Comparison of ENCODE assay signal across 9 mouse cellular contexts in genomic region chr16:18288166-18288565, GRCm38 (mm10). TPM values are rescaled to one million over a fixed set of nuclear protein-coding genes. Genes with fewer than 3 reads are reported as not detected.
A peak's percentile ranks its signal among the peaks of the same experiment; 100 is the strongest.
DNase-seq lines count a peak whose midpoint lies in the region; ATAC-seq and TF ChIP-seq lines count a peak whose summit lies in the region.
"Had no signal": no experiment of that assay in that cellular context is flagged by ENCODE, and none has a peak within 500 bp of the region (broad histone marks: within the 10 kb centered on the region; RNA-seq: fewer than 3 reads in every experiment).

No protein-coding gene starts in this region.

- H3K4me2 ChIP-seq in lung, embryonic 14.5 days = peak overlapping the region; percentile 88
- H3K4me2 ChIP-seq in forebrain, embryonic 13.5 days = peak overlapping the region; percentile 91
- H3K4me2 ChIP-seq in limb, embryonic 12.5 days = peak overlapping the region; percentile 97
- H3K4me2 ChIP-seq in neural tube, embryonic 15.5 days = peak overlapping the region; percentile 92

- H3K9ac ChIP-seq in lung, embryonic 14.5 days = peak overlapping the region; percentile 96
- H3K9ac ChIP-seq in forebrain, embryonic 13.5 days = peak overlapping the region; percentile 97
- H3K9ac ChIP-seq in limb, embryonic 12.5 days (replicated peaks) = peak overlapping the region; percentile 97
- H3K9ac ChIP-seq in neural tube, embryonic 15.5 days (replicated peaks) = peak overlapping the region; percentile 97

- TF ChIP-seq CTCF in lung, embryonic 14.5 days (IDR thresholded peaks at IDR 0.05; ENCODE audit: low read depth) = no peak
- no peak for TF ChIP-seq CTCF in bone marrow, adult 2 months (IDR thresholded peaks at IDR 0.05; ENCODE audit: control insufficient read depth, insufficient read depth, low read length)

- DNase-seq in lung, embryonic 14.5 days = peak; percentile 56
- DNase-seq in lung, postnatal 14 days = no peak
- DNase-seq in layer of hippocampus, adult 8-10 months (ENCODE audit: low spot score in 2 of 2) = no peak
- DNase-seq in testis, postnatal 14 days (ENCODE audit: low spot score) = no peak

- peak overlapping the region; percentile 95 for H3K4me3 ChIP-seq in lung, embryonic 14.5 days (ENCODE audit: low read depth, low read length)
- peak overlapping the region; percentile 98 for H3K4me3 ChIP-seq in bone marrow, adult 2 months (replicated peaks; ENCODE audit: control insufficient read depth, low read depth, low read length)
- H3K4me3 ChIP-seq in forebrain, embryonic 13.5 days = peak overlapping the region; percentile 94
- peak overlapping the region; percentile 94 for H3K4me3 ChIP-seq in limb, embryonic 12.5 days (replicated peaks)
- peak overlapping the region; percentile 99 for H3K4me3 ChIP-seq in neural tube, embryonic 15.5 days (replicated peaks)

- H3K36me3 ChIP-seq in lung, embryonic 14.5 days (ENCODE audit: insufficient read depth) = peaks cover 38% of the 10 kb centered on the region
- H3K36me3 ChIP-seq in forebrain, embryonic 13.5 days (ENCODE audit: poor library complexity, severe bottlenecking) = peaks cover 34% of the 10 kb centered on the region
- H3K36me3 ChIP-seq in limb, embryonic 12.5 days = peaks cover 43% of the 10 kb centered on the region
- peaks cover 19% of the 10 kb centered on the region for H3K36me3 ChIP-seq in neural tube, embryonic 15.5 days

- no peak for TF ChIP-seq POLR2A in bone marrow, adult 2 months (IDR thresholded peaks at IDR 0.05; ENCODE audit: borderline replicate concordance, control insufficient read depth, low read depth, low read length)

- H3K27ac ChIP-seq in lung, embryonic 14.5 days (ENCODE audit: low read depth) = peak overlapping the region; percentile 94; the same call in 1 of the 2 replicates
- no peak overlapping the region; the same call in 1 of the 2 replicates for H3K27ac ChIP-seq in bone marrow, adult 2 months (ENCODE audit: control insufficient read depth, insufficient read depth, low read depth, low read length, poor library complexity)
- H3K27ac ChIP-seq in forebrain, embryonic 13.5 days = 0 out of 2 replicates have a peak overlapping the region, but pooled peaks have one; percentile 75
- H3K27ac ChIP-seq in limb, embryonic 12.5 days = peak overlapping the region; percentile 91
- H3K27ac ChIP-seq in neural tube, embryonic 15.5 days (replicated peaks) = peak overlapping the region; percentile 88

- H3K9me3 ChIP-seq in lung, embryonic 14.5 days (ENCODE audit: low read depth, low read length) = no peaks in the 10 kb centered on the region
- H3K9me3 ChIP-seq in forebrain, embryonic 13.5 days (replicated peaks) = no peaks in the 10 kb centered on the region
- no peaks in the 10 kb centered on the region for H3K9me3 ChIP-seq in limb, embryonic 12.5 days
- H3K9me3 ChIP-seq in neural tube, embryonic 15.5 days (replicated peaks) = no peaks in the 10 kb centered on the region

- H3K4me1 ChIP-seq in lung, embryonic 14.5 days (ENCODE audit: insufficient read depth) = peaks cover 12% of the 10 kb centered on the region
- H3K4me1 ChIP-seq in bone marrow, adult 2 months (ENCODE audit: control insufficient read depth, insufficient read depth, low read length) = peaks cover 2% of the 10 kb centered on the region
- peaks cover 31% of the 10 kb centered on the region for H3K4me1 ChIP-seq in forebrain, embryonic 13.5 days
- peaks cover 28% of the 10 kb centered on the region for H3K4me1 ChIP-seq in limb, embryonic 12.5 days (replicated peaks)
- peaks cover 33% of the 10 kb centered on the region for H3K4me1 ChIP-seq in neural tube, embryonic 15.5 days

- no peak for ATAC-seq in lung, embryonic 14.5 days (ENCODE audit: insufficient read depth)
- no peak for ATAC-seq in forebrain, embryonic 13.5 days
- ATAC-seq in limb, embryonic 12.5 days (ENCODE audit: insufficient number of reproducible peaks, insufficient read depth, low FRiP score, low TSS enrichment, low read depth) = no peak
- no peak for ATAC-seq in neural tube, embryonic 15.5 days (ENCODE audit: low FRiP score)

- no peaks in the 10 kb centered on the region for H3K27me3 ChIP-seq in lung, embryonic 14.5 days (ENCODE audit: insufficient read depth, low read length)
- H3K27me3 ChIP-seq in forebrain, embryonic 13.5 days = no peaks in the 10 kb centered on the region
- no peaks in the 10 kb centered on the region for H3K27me3 ChIP-seq in limb, embryonic 12.5 days
- H3K27me3 ChIP-seq in neural tube, embryonic 15.5 days (replicated peaks) = no peaks in the 10 kb centered on the region

- under 1% methylated on average over 4 of the region's 4 CpGs for WGBS in lung, embryonic 14.5 days
- WGBS in bone marrow, adult 2 months = 3% methylated on average over 4 of the region's 4 CpGs
- 0% methylated on average over 4 of the region's 4 CpGs for WGBS in forebrain, embryonic 13.5 days
- WGBS in limb, embryonic 12.5 days = 1% methylated on average over 4 of the region's 4 CpGs
- WGBS in neural tube, embryonic 15.5 days = 0% methylated on average over 4 of the region's 4 CpGs

RNA-seq across cellular contexts. Expression of gene Dgcr8, which starts 0.9 kb away (rescaled TPM):
- polyA plus RNA-seq in lung, embryonic 14.5 days (2014; fragmentation: Nextera tagmentation; extraction: Ambion mirVana) = 42.2 and 44.4 TPM in 2 replicates
- 37.4 and 48.8 TPM in 2 replicates for polyA plus RNA-seq in bone marrow, adult 2 months (2011; ENCODE audit: insufficient read depth, insufficient read length, low replicate concordance, missing spikeins)
- polyA plus RNA-seq in forebrain, embryonic 13.5 days (2015; fragmentation: Nextera tagmentation; extraction: Ambion mirVana) = 37.7 and 44.0 TPM in 2 replicates
- polyA plus RNA-seq in limb, embryonic 12.5 days (2016; fragmentation: Nextera tagmentation; extraction: Ambion mirVana) = 41.7 and 42.9 TPM in 2 replicates
- 28.0 and 30.0 TPM in 2 replicates for polyA plus RNA-seq in neural tube, embryonic 15.5 days (2015; fragmentation: Nextera tagmentation; extraction: Ambion mirVana)
- total RNA-seq in layer of hippocampus, adult 8-10 months (2022) = 10 to 100 TPM; 40.5 to 65.1 (median 46.7) TPM

RNA-seq across cellular contexts. Expression of gene Gm49776, which starts 30.0 kb away (rescaled TPM):
- polyA plus RNA-seq in lung, embryonic 14.5 days (2014; fragmentation: Nextera tagmentation; extraction: Ambion mirVana) = 1.5 and 2.5 TPM in 2 replicates
- not detected in 2 replicates for polyA plus RNA-seq in bone marrow, adult 2 months (2011; ENCODE audit: insufficient read depth, insufficient read length, low replicate concordance, missing spikeins)
- polyA plus RNA-seq in forebrain, embryonic 13.5 days (2015; fragmentation: Nextera tagmentation; extraction: Ambion mirVana) = 2.5 and 7.6 TPM in 2 replicates
- 3.3 and 7.5 TPM in 2 replicates for polyA plus RNA-seq in limb, embryonic 12.5 days (2016; fragmentation: Nextera tagmentation; extraction: Ambion mirVana)
- 1.4 and 5.4 TPM in 2 replicates for polyA plus RNA-seq in neural tube, embryonic 15.5 days (2015; fragmentation: Nextera tagmentation; extraction: Ambion mirVana)
- not detected for total RNA-seq in layer of hippocampus, adult 8-10 months (2022)
- polyA plus RNA-seq: large intestine, adult 2 months had no signal

RNA-seq across cellular contexts. Expression of gene Ranbp1, which starts 39.6 kb away (rescaled TPM):
- 776 and 804 TPM in 2 replicates for polyA plus RNA-seq in lung, embryonic 14.5 days (2014; fragmentation: Nextera tagmentation; extraction: Ambion mirVana)
- polyA plus RNA-seq in bone marrow, adult 2 months (2011; ENCODE audit: insufficient read depth, insufficient read length, low replicate concordance, missing spikeins) = 90.1 and 125 TPM in 2 replicates
- polyA plus RNA-seq in forebrain, embryonic 13.5 days (2015; fragmentation: Nextera tagmentation; extraction: Ambion mirVana) = 726 and 766 TPM in 2 replicates
- 943 and 976 TPM in 2 replicates for polyA plus RNA-seq in limb, embryonic 12.5 days (2016; fragmentation: Nextera tagmentation; extraction: Ambion mirVana)
- polyA plus RNA-seq in neural tube, embryonic 15.5 days (2015; fragmentation: Nextera tagmentation; extraction: Ambion mirVana) = 364 and 412 TPM in 2 replicates
- 10 to 100 TPM; 70.8 to 97.7 (median 84.0) TPM for total RNA-seq in layer of hippocampus, adult 8-10 months (2022)

RNA-seq across cellular contexts. Expression of gene Trmt2a, which starts 39.7 kb away (rescaled TPM):
- 74.1 and 81.3 TPM in 2 replicates for polyA plus RNA-seq in lung, embryonic 14.5 days (2014; fragmentation: Nextera tagmentation; extraction: Ambion mirVana)
- polyA plus RNA-seq in bone marrow, adult 2 months (2011; ENCODE audit: insufficient read depth, insufficient read length, low replicate concordance, missing spikeins) = 62.6 and 104 TPM in 2 replicates
- polyA plus RNA-seq in forebrain, embryonic 13.5 days (2015; fragmentation: Nextera tagmentation; extraction: Ambion mirVana) = 116 and 126 TPM in 2 replicates
- polyA plus RNA-seq in limb, embryonic 12.5 days (2016; fragmentation: Nextera tagmentation; extraction: Ambion mirVana) = 119 and 122 TPM in 2 replicates
- 96.4 and 97.1 TPM in 2 replicates for polyA plus RNA-seq in neural tube, embryonic 15.5 days (2015; fragmentation: Nextera tagmentation; extraction: Ambion mirVana)
- 10 to 100 TPM; 55.2 to 69.1 (median 57.6) TPM for total RNA-seq in layer of hippocampus, adult 8-10 months (2022)

RNA-seq across cellular contexts. Expression of gene Zdhhc8, which starts 53.2 kb away (rescaled TPM):
- polyA plus RNA-seq in lung, embryonic 14.5 days (2014; fragmentation: Nextera tagmentation; extraction: Ambion mirVana) = 22.0 and 23.8 TPM in 2 replicates
- polyA plus RNA-seq in bone marrow, adult 2 months (2011; ENCODE audit: insufficient read depth, insufficient read length, low replicate concordance, missing spikeins) = 3.6 and 11.7 TPM in 2 replicates
- polyA plus RNA-seq in forebrain, embryonic 13.5 days (2015; fragmentation: Nextera tagmentation; extraction: Ambion mirVana) = 7.7 and 8.4 TPM in 2 replicates
- polyA plus RNA-seq in limb, embryonic 12.5 days (2016; fragmentation: Nextera tagmentation; extraction: Ambion mirVana) = 18.5 and 20.0 TPM in 2 replicates
- polyA plus RNA-seq in neural tube, embryonic 15.5 days (2015; fragmentation: Nextera tagmentation; extraction: Ambion mirVana) = 16.9 and 19.2 TPM in 2 replicates
- 10 to 100 TPM; 60.7 to 90.9 (median 69.7) TPM for total RNA-seq in layer of hippocampus, adult 8-10 months (2022)
